18 mouse cellular contexts compared by ENCODE assay signal in genomic region chr17:11538826-11539225, GRCm38 (mm10).
"Had no signal": no experiment of that assay in that cellular context is flagged by ENCODE, and none has a peak within 500 bp of the region (broad histone marks: within the 10 kb centered on the region; RNA-seq: fewer than 3 reads in every experiment).

No protein-coding gene starts in this region.

- DNase-seq: lung, adult 18-20 months; lung, embryonic 14.5 days; lung, postnatal 10 days; lung, postnatal 4 days; retina, postnatal 1 day; right cerebral cortex, adult 18-20 months; right cerebral cortex, postnatal 25 days; thymus, adult 2 months; thymus, postnatal 25 days; thymus, postnatal 4 days had no signal

- H3K9ac ChIP-seq: liver, embryonic 14.5 days; lung, embryonic 14.5 days; midbrain, embryonic 12.5 days; midbrain, embryonic 15.5 days; neural tube, embryonic 12.5 days; stomach, embryonic 15.5 days had no signal

- H3K36me3 ChIP-seq: midbrain, embryonic 10.5 days; midbrain, embryonic 12.5 days; midbrain, embryonic 15.5 days; neural tube, embryonic 12.5 days; stomach, embryonic 15.5 days had no signal

- H3K4me2 ChIP-seq: lung, embryonic 14.5 days; midbrain, embryonic 12.5 days; midbrain, embryonic 15.5 days; neural tube, embryonic 12.5 days; stomach, embryonic 15.5 days had no signal

- ATAC-seq: midbrain, embryonic 15.5 days had no signal

- H3K4me1 ChIP-seq: stomach, embryonic 15.5 days had no signal

- H3K27me3 ChIP-seq: midbrain, embryonic 12.5 days; midbrain, embryonic 15.5 days; neural tube, embryonic 12.5 days; stomach, embryonic 15.5 days had no signal

- H3K9me3 ChIP-seq: midbrain, embryonic 10.5 days; midbrain, embryonic 12.5 days; midbrain, embryonic 15.5 days; neural tube, embryonic 12.5 days; stomach, embryonic 15.5 days had no signal

- H3K4me3 ChIP-seq: midbrain, embryonic 10.5 days; midbrain, embryonic 12.5 days; midbrain, embryonic 15.5 days; myocyte; neural tube, embryonic 12.5 days; stomach, embryonic 15.5 days had no signal

- H3K27ac ChIP-seq: liver, embryonic 14.5 days; midbrain, embryonic 10.5 days; midbrain, embryonic 12.5 days; midbrain, embryonic 15.5 days; neural tube, embryonic 12.5 days; stomach, embryonic 15.5 days; stomach, postnatal 0 days had no signal
